Mouse (Mus musculus): ENCODE measurements around the gene Polr2h.

GRCm38 (mm10) chr16:20750518-20750917, 33.1 kb downstream of the Polr2h start:
- no peak for TF ChIP-seq POLR2A (IDR thresholded peaks at IDR 0.05; ENCODE audit: insufficient read length, low read depth)
- TF ChIP-seq E2F4 (IDR thresholded peaks at IDR 0.05; ENCODE audit: insufficient read depth), result no peak
- TF ChIP-seq POLR2AphosphoS2 (IDR thresholded peaks at IDR 0.05; ENCODE audit: insufficient read length, low read depth), result no peak
- no peak for TF ChIP-seq MYOD1 (IDR thresholded peaks at IDR 0.05; ENCODE audit: control insufficient read depth in 1 of 3, insufficient read length in 2 of 3, low read depth in 2 of 3)
- no peak for TF ChIP-seq REST (IDR thresholded peaks at IDR 0.05; ENCODE audit: insufficient read depth, insufficient read length)
- no peak for TF ChIP-seq MAX (IDR thresholded peaks at IDR 0.05; ENCODE audit: low read depth)
- TF ChIP-seq TCF3 (IDR thresholded peaks at IDR 0.05; ENCODE audit: insufficient read length, low read depth), result no peak

All from myocyte (in vitro differentiated cells).